33 mouse cellular contexts compared by ENCODE assay signal in genomic region chr6:138089084-138089483, GRCm38 (mm10). TPM values are rescaled to one million over a fixed set of nuclear protein-coding genes. Genes with fewer than 3 reads are reported as not detected.
A peak's percentile ranks its signal among the peaks of the same experiment; 100 is the strongest.
DNase-seq lines count a peak whose midpoint lies in the region; ATAC-seq lines count a peak whose summit lies in the region.
"Had no signal": no experiment of that assay in that cellular context is flagged by ENCODE, and none has a peak within 500 bp of the region (broad histone marks: within the 10 kb centered on the region; RNA-seq: fewer than 3 reads in every experiment).

No protein-coding gene starts in this region.

- ATAC-seq in heart, embryonic 13.5 days (ENCODE audit: extremely low read depth, insufficient number of reproducible peaks, low FRiP score, low TSS enrichment): no peak
- ATAC-seq in intestine, embryonic 15.5 days: peak; percentile 55
- peak; percentile 22; the same call in 1 of the 2 replicates for ATAC-seq in megakaryocyte, adult 5-6 weeks (ENCODE audit: poor library complexity, severe bottlenecking)
- ATAC-seq in midbrain, embryonic 13.5 days: no peak
- ATAC-seq: forebrain, embryonic 13.5 days; forebrain, embryonic 16.5 days; Patski had no signal

- 50% methylated on average over 8 of the region's 8 CpGs for WGBS in heart, embryonic 13.5 days
- WGBS in intestine, embryonic 15.5 days: 55% methylated on average over 8 of the region's 8 CpGs
- WGBS in midbrain, embryonic 13.5 days: 79% methylated on average over 8 of the region's 8 CpGs

- peaks cover 6% of the 10 kb centered on the region; the same call in 1 of the 2 replicates for H3K4me1 ChIP-seq in heart, embryonic 13.5 days
- no peaks in the 10 kb centered on the region for H3K4me1 ChIP-seq in intestine, embryonic 15.5 days (replicated peaks)
- H3K4me1 ChIP-seq in midbrain, embryonic 13.5 days (replicated peaks): no peaks in the 10 kb centered on the region
- H3K4me1 ChIP-seq: forebrain, embryonic 10.5 days; forebrain, embryonic 13.5 days; heart, embryonic 10.5 days; hindbrain, embryonic 15.5 days had no signal

- no peak overlapping the region for H3K4me3 ChIP-seq in heart, embryonic 13.5 days
- H3K4me3 ChIP-seq in intestine, embryonic 15.5 days (replicated peaks): no peak overlapping the region
- no peak overlapping the region for H3K4me3 ChIP-seq in midbrain, embryonic 13.5 days (replicated peaks)
- H3K4me3 ChIP-seq: forebrain, embryonic 10.5 days; forebrain, embryonic 13.5 days; gastrocnemius, adult 2 months; heart, adult 2 months; heart, embryonic 10.5 days; hindbrain, embryonic 15.5 days had no signal

- H3K9me3 ChIP-seq in heart, embryonic 13.5 days: no peaks in the 10 kb centered on the region
- H3K9me3 ChIP-seq in intestine, embryonic 15.5 days: no peaks in the 10 kb centered on the region
- H3K9me3 ChIP-seq in midbrain, embryonic 13.5 days: no peaks in the 10 kb centered on the region
- H3K9me3 ChIP-seq: forebrain, embryonic 10.5 days; forebrain, embryonic 13.5 days; heart, embryonic 10.5 days; hindbrain, embryonic 15.5 days had no signal

- no peaks in the 10 kb centered on the region for H3K27me3 ChIP-seq in heart, embryonic 13.5 days (replicated peaks)
- H3K27me3 ChIP-seq in intestine, embryonic 15.5 days (replicated peaks): no peaks in the 10 kb centered on the region
- H3K27me3 ChIP-seq in midbrain, embryonic 13.5 days: no peaks in the 10 kb centered on the region
- H3K27me3 ChIP-seq: CH12.LX; forebrain, embryonic 13.5 days; hindbrain, embryonic 15.5 days had no signal

- no peak overlapping the region for H3K9ac ChIP-seq in heart, embryonic 13.5 days
- H3K9ac ChIP-seq in intestine, embryonic 15.5 days: no peak overlapping the region
- no peak overlapping the region for H3K9ac ChIP-seq in midbrain, embryonic 13.5 days (replicated peaks)
- H3K9ac ChIP-seq: forebrain, embryonic 13.5 days; hindbrain, embryonic 15.5 days had no signal

- H3K27ac ChIP-seq in heart, embryonic 13.5 days (replicated peaks): no peak overlapping the region
- H3K27ac ChIP-seq in intestine, embryonic 15.5 days: no peak overlapping the region
- H3K27ac ChIP-seq in midbrain, embryonic 13.5 days: no peak overlapping the region
- H3K27ac ChIP-seq: forebrain, embryonic 10.5 days; forebrain, embryonic 13.5 days; gastrocnemius, adult 2 months; heart, adult 2 months; heart, embryonic 10.5 days; hindbrain, embryonic 15.5 days had no signal

- H3K4me2 ChIP-seq in heart, embryonic 13.5 days: 0 out of 2 replicates have a peak overlapping the region, but pooled peaks have one; percentile 3
- no peak overlapping the region for H3K4me2 ChIP-seq in intestine, embryonic 15.5 days (replicated peaks)
- H3K4me2 ChIP-seq in midbrain, embryonic 13.5 days (replicated peaks): no peak overlapping the region
- H3K4me2 ChIP-seq: forebrain, embryonic 13.5 days; hindbrain, embryonic 15.5 days had no signal

- DNase-seq in heart, adult 18-20 months: no peak
- DNase-seq in 3134 (ENCODE audit: extremely low read depth, insufficient read length, low spot score): peak; percentile 55
- no peak for DNase-seq in yolk sac, embryonic 10.5 days (ENCODE audit: low spot score)
- no peak for DNase-seq in spleen, postnatal 4 days (ENCODE audit: low spot score in 2 of 2)
- DNase-seq: adrenal gland, adult 8-10 months; adrenal gland, postnatal 25 days; B cell, adult 2 months; cerebellum, adult 11-12 months; cerebellum, adult 8-10 months; cerebellum, postnatal 10 days; cerebellum, postnatal 36 days; gastrocnemius, adult 2 months; gastrocnemius, postnatal 14 days; heart, adult 2 months; heart, postnatal 36 days had no signal

- no peaks in the 10 kb centered on the region for H3K36me3 ChIP-seq in heart, embryonic 13.5 days
- no peaks in the 10 kb centered on the region for H3K36me3 ChIP-seq in intestine, embryonic 15.5 days
- H3K36me3 ChIP-seq in midbrain, embryonic 13.5 days: no peaks in the 10 kb centered on the region
- H3K36me3 ChIP-seq: forebrain, embryonic 10.5 days; G1E; heart, embryonic 10.5 days; hindbrain, embryonic 15.5 days had no signal

RNA-seq across cellular contexts. Expression of gene Slc15a5, which starts 9.4 kb away (rescaled TPM):
- 0.22 TPM in 1 of 2 replicates, not detected in the other for polyA plus RNA-seq in heart, embryonic 13.5 days (2015; fragmentation: Nextera tagmentation; extraction: Ambion mirVana)
- total RNA-seq in heart, adult 18-20 months (2021): under 1 TPM in 1 of 2 experiments, not detected in 1; 0.44 TPM
- not detected in 2 replicates for polyA plus RNA-seq in intestine, embryonic 15.5 days (2015; fragmentation: Nextera tagmentation; extraction: Ambion mirVana)
- not detected in 2 replicates for total RNA-seq in megakaryocyte, adult 5-6 weeks (2015)
- total RNA-seq in megakaryocyte, adult 5-6 weeks (2017): not detected in 2 replicates
- polyA plus RNA-seq in midbrain, embryonic 13.5 days (2015; fragmentation: Nextera tagmentation; extraction: Ambion mirVana): not detected in 2 replicates
- total RNA-seq: CH12.LX; gastrocnemius, postnatal 4 days; heart, adult 2 months; heart, postnatal 36 days had no signal
- polyA plus RNA-seq: brain, embryonic 14.5 days; embryonic facial prominence, embryonic 11.5 days; embryonic facial prominence, embryonic 14.5 days; forebrain, embryonic 10.5 days; forebrain, embryonic 13.5 days; G1E; heart, adult 2 months; heart, embryonic 10.5 days; hindbrain, embryonic 11.5 days; hindbrain, embryonic 15.5 days; intestine, embryonic 14.5 days; Patski had no signal

RNA-seq across cellular contexts. Expression of gene Mgst1, which starts 51.0 kb away (rescaled TPM):
- 103 and 121 TPM in 2 replicates for polyA plus RNA-seq in heart, embryonic 13.5 days (2015; fragmentation: Nextera tagmentation; extraction: Ambion mirVana)
- total RNA-seq in heart, adult 18-20 months (2021): 100 to 1,000 TPM in 1 of 2 experiments, 10 to 100 TPM in 1; 85.8 to 147 TPM
- polyA plus RNA-seq in intestine, embryonic 15.5 days (2015; fragmentation: Nextera tagmentation; extraction: Ambion mirVana): 476 and 482 TPM in 2 replicates
- 794 and 848 TPM in 2 replicates for total RNA-seq in megakaryocyte, adult 5-6 weeks (2015)
- 656 and 657 TPM in 2 replicates for total RNA-seq in megakaryocyte, adult 5-6 weeks (2017)
- polyA plus RNA-seq in midbrain, embryonic 13.5 days (2015; fragmentation: Nextera tagmentation; extraction: Ambion mirVana): 61.2 and 70.3 TPM in 2 replicates
- total RNA-seq: CH12.LX, G1E had no signal
- polyA plus RNA-seq: G1E had no signal

Comparison
In these comparisons a context has a peak if more than half of its experiments do, and no peak if none do; other contexts are left out.
1. ATAC-seq: peak in intestine, embryonic 15.5 days (single experiment) and megakaryocyte, adult 5-6 weeks (single experiment); none in heart, embryonic 13.5 days (single experiment) and midbrain, embryonic 13.5 days (single experiment).